Mouse (Mus musculus) heart, postnatal 0 days (tissue): ENCODE data around the gene Slc1a4.

Experiments used
- CTCF ChIP-seq: IDR thresholded peaks from 2 replicates; pipeline ENCODE4 v1.5.1; 2016; ENCODE audit warnings: antibody characterized with exemption, control low read depth, low read depth
- EP300 ChIP-seq: IDR thresholded peaks from 2 replicates; pipeline ENCODE4 v1.6.1; 2016; ENCODE audit warnings: antibody characterized with exemption, low read depth

GRCm38 (mm10) chr11:20334301-20334700 lies 1.8 kb upstream of the Slc1a4 start:
- TF ChIP-seq EP300 = no peak
- no peak for TF ChIP-seq CTCF
